Mouse (Mus musculus): Measurements from ENCODE around the gene Dlgap3.

Gene Dlgap3

GRCm38 (mm10) chr4:127174075-127174899 lies 5.3 kb downstream of the Dlgap3 start:
- peak; percentile 90 for DNase-seq (ENCODE audit: low read depth, low spot score)

- DNase-seq (ENCODE audit: low read depth, low spot score) = no peak
These were observed 5.9 kb downstream of the Dlgap3 start for GRCm38 (mm10) chr4:127174900-127175278.

- DNase-seq (ENCODE audit: low read depth, low spot score) = no peak
These were observed 9.0 kb downstream of the Dlgap3 start for GRCm38 (mm10) chr4:127177961-127178360.

GRCm38 (mm10) chr4:127178671-127179070 lies 9.7 kb downstream of the Dlgap3 start:
- DNase-seq (ENCODE audit: low read depth, low spot score) = no peak

- DNase-seq (ENCODE audit: low read depth, low spot score) = peak; percentile 82
These were observed 10.8 kb downstream of the Dlgap3 start for GRCm38 (mm10) chr4:127179469-127180449.

GRCm38 (mm10) chr4:127180450-127180840 lies 11.4 kb downstream of the Dlgap3 start:
- DNase-seq (ENCODE audit: low read depth, low spot score) = no peak

GRCm38 (mm10) chr4:127181010-127181409 lies 12.0 kb downstream of the Dlgap3 start:
- DNase-seq (ENCODE audit: low read depth, low spot score) = peak; percentile 52

GRCm38 (mm10) chr4:127183867-127184266 lies 14.9 kb downstream of the Dlgap3 start:
- DNase-seq (ENCODE audit: low read depth, low spot score) = no peak

GRCm38 (mm10) chr4:127190921-127191320 lies 21.9 kb downstream of the Dlgap3 start:
- DNase-seq (ENCODE audit: low read depth, low spot score) = peak; percentile 84

GRCm38 (mm10) chr4:127192704-127193103 lies 23.7 kb downstream of the Dlgap3 start:
- no peak for DNase-seq (ENCODE audit: low read depth, low spot score)

- peak; percentile 31 for DNase-seq (ENCODE audit: low read depth, low spot score)
These were observed 24.6 kb downstream of the Dlgap3 start for GRCm38 (mm10) chr4:127193378-127194155.

- no peak for DNase-seq (ENCODE audit: low read depth, low spot score)
These were observed 25.7 kb downstream of the Dlgap3 start for GRCm38 (mm10) chr4:127194477-127195269.

GRCm38 (mm10) chr4:127198609-127199008 lies 29.6 kb downstream of the Dlgap3 start:
- DNase-seq (ENCODE audit: low read depth, low spot score) = peak; percentile 60

GRCm38 (mm10) chr4:127199406-127199805 lies 30.4 kb downstream of the Dlgap3 start:
- peak; percentile 85 for DNase-seq (ENCODE audit: low read depth, low spot score)

- DNase-seq (ENCODE audit: low read depth, low spot score) = peak; percentile 92
These were observed 31.2 kb downstream of the Dlgap3 start for GRCm38 (mm10) chr4:127200164-127200722.

GRCm38 (mm10) chr4:127200769-127201617 lies 32.0 kb downstream of the Dlgap3 start:
- peak; percentile 93 for DNase-seq (ENCODE audit: low read depth, low spot score)

- DNase-seq (ENCODE audit: low read depth, low spot score) = no peak
These were observed 34.1 kb downstream of the Dlgap3 start for GRCm38 (mm10) chr4:127203081-127203480.

GRCm38 (mm10) chr4:127211318-127211717 lies 42.3 kb downstream of the Dlgap3 start:
- no peak for DNase-seq (ENCODE audit: low read depth, low spot score)

GRCm38 (mm10) chr4:127214510-127214909 lies 45.5 kb downstream of the Dlgap3 start:
- DNase-seq (ENCODE audit: low read depth, low spot score) = peak; percentile 44

Data from R1 (cell line).